Mouse (Mus musculus): ENCODE measurements around the gene Cdv3. TPM values are rescaled to one million over a fixed set of nuclear protein-coding genes. Genes with fewer than 3 reads are reported as not detected.

Gene Cdv3
- polyA plus RNA-seq (2015; fragmentation: Nextera tagmentation; extraction: Ambion mirVana) = 121 and 122 TPM in 2 replicates

- 4% methylated on average over 87 of the region's 95 CpGs for WGBS
- Histone ChIP-seq H3K27ac (peak within 1 kb of the TSS; percentile 97), H3K4me3 (peak within 1 kb of the TSS; percentile 91), H3K4me1 (peaks cover 26% of the 10 kb centered on the region), H3K9me3 (no peaks in the 10 kb centered on the region), H3K36me3 (peaks cover 19% of the 10 kb centered on the region), H3K9ac (peak within 1 kb of the TSS; percentile 97), H3K27me3 (no peaks in the 10 kb centered on the region), H3K4me2 (replicated peaks) (peak within 1 kb of the TSS; percentile 76)
- peak; percentile 98 for ATAC-seq (ENCODE audit: low FRiP score, low read depth)
These were observed at the start of gene Cdv3 for GRCm38 (mm10) chr9:103365290-103366247. TSS of gene Cdv3 (minus strand) at chr9:103365840.

DNA sequence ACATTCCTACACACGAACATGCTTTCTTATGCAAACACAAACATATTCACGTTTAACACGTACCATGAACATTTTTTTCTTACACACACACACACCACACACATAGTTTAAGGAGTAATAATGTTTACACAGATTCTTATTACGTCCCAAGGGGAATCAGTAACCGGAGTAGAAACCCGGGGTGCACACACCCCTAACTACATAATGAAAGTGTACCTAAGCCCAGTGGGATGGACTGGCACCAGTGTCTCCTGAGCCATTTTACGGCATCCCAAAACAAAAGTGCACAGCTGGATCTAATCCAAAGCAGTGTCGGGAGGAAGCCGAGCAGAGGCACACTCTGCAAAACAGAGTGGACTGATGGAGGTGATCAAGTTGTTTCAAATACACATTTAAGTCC lies 47.8 kb upstream of the Cdv3 start:
- H3K4me3 ChIP-seq = no peak overlapping the region
- no peaks in the 10 kb centered on the region for H3K36me3 ChIP-seq
- no peaks in the 10 kb centered on the region for H3K27me3 ChIP-seq
- no peak overlapping the region for H3K27ac ChIP-seq
- no peaks in the 10 kb centered on the region for H3K9me3 ChIP-seq
- H3K4me1 ChIP-seq = peaks cover 43% of the 10 kb centered on the region
- no peak for ATAC-seq (ENCODE audit: low FRiP score, low read depth)
- 22% methylated on average over 9 of the region's 9 CpGs for WGBS
- peak overlapping the region; percentile 23; the same call in 1 of the 2 replicates for H3K4me2 ChIP-seq (replicated peaks)
- H3K9ac ChIP-seq = no peak overlapping the region

GRCm38 (mm10) chr9:103409119-103409518 lies 43.5 kb upstream of the Cdv3 start:
- Histone ChIP-seq H3K4me3 (no peak overlapping the region), H3K4me1 (peaks cover 39% of the 10 kb centered on the region), H3K36me3 (no peaks in the 10 kb centered on the region), H3K27ac (0 out of 2 replicates have a peak overlapping the region, but pooled peaks have one; percentile 39), H3K27me3 (peaks cover 6% of the 10 kb centered on the region; the same call in 1 of the 2 replicates), H3K4me2 (replicated peaks) (no peak overlapping the region), H3K9ac (no peak overlapping the region), H3K9me3 (no peaks in the 10 kb centered on the region)
- peak; percentile 41; the same call in 1 of the 2 replicates for ATAC-seq (ENCODE audit: low FRiP score, low read depth)
- 48% methylated on average over 2 of the region's 2 CpGs for WGBS

- no peaks in the 10 kb centered on the region for H3K36me3 ChIP-seq
- H3K4me3 ChIP-seq = no peak overlapping the region
- H3K27me3 ChIP-seq = peaks cover 6% of the 10 kb centered on the region; the same call in 1 of the 2 replicates
- H3K4me1 ChIP-seq = peaks cover 36% of the 10 kb centered on the region
- H3K9me3 ChIP-seq = no peaks in the 10 kb centered on the region
- WGBS = 74% methylated on average over 4 of the region's 4 CpGs
- no peak overlapping the region for H3K27ac ChIP-seq
- H3K4me2 ChIP-seq (replicated peaks) = no peak overlapping the region
- no peak for ATAC-seq (ENCODE audit: low FRiP score, low read depth)
- no peak overlapping the region for H3K9ac ChIP-seq
These were observed 42.6 kb upstream of the Cdv3 start for GRCm38 (mm10) chr9:103408136-103408777.

- peaks cover 28% of the 10 kb centered on the region for H3K27me3 ChIP-seq
- H3K27ac ChIP-seq = no peak overlapping the region; the same call in 1 of the 2 replicates
- peaks cover 20% of the 10 kb centered on the region for H3K4me1 ChIP-seq
- H3K9ac ChIP-seq = no peak overlapping the region
- WGBS = 31% methylated on average over 4 of the region's 4 CpGs
- no peak overlapping the region for H3K4me3 ChIP-seq
- peaks cover 7% of the 10 kb centered on the region; the same call in 1 of the 2 replicates for H3K9me3 ChIP-seq
- ATAC-seq (ENCODE audit: low FRiP score, low read depth) = peak; percentile 37; the same call in 1 of the 2 replicates
- H3K4me2 ChIP-seq (replicated peaks) = no peak overlapping the region
- H3K36me3 ChIP-seq = no peaks in the 10 kb centered on the region
These were observed 37.8 kb upstream of the Cdv3 start for GRCm38 (mm10) chr9:103403331-103403973.

GRCm38 (mm10) chr9:103398509-103399157 lies 33.0 kb upstream of the Cdv3 start:
- Histone ChIP-seq H3K4me1 (peaks cover 24% of the 10 kb centered on the region), H3K27me3 (peaks cover 48% of the 10 kb centered on the region), H3K4me2 (replicated peaks) (peak overlapping the region; percentile 44), H3K9ac (no peak overlapping the region), H3K4me3 (no peak overlapping the region), H3K27ac (peak overlapping the region; percentile 44; the same call in 1 of the 2 replicates), H3K36me3 (no peaks in the 10 kb centered on the region), H3K9me3 (peaks cover 14% of the 10 kb centered on the region; the same call in 1 of the 2 replicates)
- WGBS = 13% methylated on average over 21 of the region's 21 CpGs
- peak; percentile 93 for ATAC-seq (ENCODE audit: low FRiP score, low read depth)

GRCm38 (mm10) chr9:103393256-103393655 lies 27.6 kb upstream of the Cdv3 start:
- Histone ChIP-seq H3K27me3 (peaks cover 63% of the 10 kb centered on the region), H3K4me2 (replicated peaks) (no peak overlapping the region), H3K9ac (no peak overlapping the region), H3K27ac (no peak overlapping the region), H3K36me3 (no peaks in the 10 kb centered on the region), H3K9me3 (0 out of 2 replicates have a peak, but pooled peaks cover 6% of the 10 kb centered on the region), H3K4me3 (no peak overlapping the region), H3K4me1 (peaks cover 5% of the 10 kb centered on the region; the same call in 1 of the 2 replicates)
- 72% methylated on average over 11 of the region's 11 CpGs for WGBS
- ATAC-seq (ENCODE audit: low FRiP score, low read depth) = no peak

- no peaks in the 10 kb centered on the region for H3K36me3 ChIP-seq
- H3K4me1 ChIP-seq = peaks cover 13% of the 10 kb centered on the region
- 0 out of 2 replicates have a peak, but pooled peaks cover 6% of the 10 kb centered on the region for H3K9me3 ChIP-seq
- no peak overlapping the region for H3K27ac ChIP-seq
- 72% methylated on average over 6 of the region's 6 CpGs for WGBS
- no peak for ATAC-seq (ENCODE audit: low FRiP score, low read depth)
- no peak overlapping the region for H3K4me3 ChIP-seq
- H3K4me2 ChIP-seq (replicated peaks) = no peak overlapping the region
- no peak overlapping the region for H3K9ac ChIP-seq
- peaks cover 54% of the 10 kb centered on the region for H3K27me3 ChIP-seq
These were observed 26.2 kb upstream of the Cdv3 start for GRCm38 (mm10) chr9:103391796-103392372.

- ATAC-seq (ENCODE audit: low FRiP score, low read depth) = no peak
- 94% methylated on average over 6 of the region's 6 CpGs for WGBS
These were observed 23.6 kb upstream of the Cdv3 start for GRCm38 (mm10) chr9:103389261-103389660.

DNA sequence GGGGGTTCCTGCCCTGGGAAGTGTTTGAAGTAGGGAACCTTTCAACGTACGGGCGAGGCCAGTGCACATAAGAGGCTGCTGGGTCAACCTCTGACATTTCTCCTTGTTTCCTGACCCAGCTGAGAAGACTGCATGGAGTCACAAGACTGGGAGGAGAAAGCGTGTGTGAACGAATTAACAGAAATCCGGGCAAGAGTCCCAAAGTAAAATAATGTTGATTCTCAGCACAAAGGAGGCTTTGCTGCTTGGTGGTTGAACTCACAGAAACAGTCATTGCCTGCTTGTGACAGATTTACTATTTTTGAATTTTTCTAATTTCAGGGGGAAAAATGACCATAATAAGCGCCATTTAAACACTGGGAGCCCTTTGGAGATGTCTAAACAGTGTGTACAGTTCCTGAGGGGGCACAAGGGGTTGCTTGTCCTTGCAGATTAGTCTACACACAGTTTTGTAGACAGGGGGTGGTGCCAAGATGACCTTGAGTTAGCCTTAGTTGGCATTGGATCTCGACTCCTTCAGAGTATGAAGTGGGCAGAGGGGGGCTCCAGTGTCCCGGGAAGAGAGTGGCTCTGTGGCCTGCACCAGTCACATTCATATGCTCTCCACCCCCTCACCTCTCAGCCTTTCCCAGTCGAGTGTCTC lies 21.5 kb upstream of the Cdv3 start:
- Histone ChIP-seq H3K4me1 (peaks cover 26% of the 10 kb centered on the region), H3K27me3 (peaks cover 24% of the 10 kb centered on the region), H3K36me3 (no peaks in the 10 kb centered on the region), H3K27ac (peak overlapping the region; percentile 73), H3K4me3 (no peak overlapping the region), H3K9me3 (no peaks in the 10 kb centered on the region), H3K4me2 (replicated peaks) (peak overlapping the region; percentile 30), H3K9ac (no peak overlapping the region)
- 41% methylated on average over 10 of the region's 10 CpGs for WGBS
- no peak for ATAC-seq (ENCODE audit: low FRiP score, low read depth)

More at GRCm38 (mm10) chr9:103389261-103389660, 23.6 kb upstream of the Cdv3 start:
- no peak overlapping the region for H3K9ac ChIP-seq
- H3K27me3 ChIP-seq = peaks cover 41% of the 10 kb centered on the region
- peaks cover 26% of the 10 kb centered on the region for H3K4me1 ChIP-seq
- H3K4me3 ChIP-seq = no peak overlapping the region
- no peaks in the 10 kb centered on the region for H3K9me3 ChIP-seq
- no peak overlapping the region for H3K4me2 ChIP-seq (replicated peaks)
- H3K27ac ChIP-seq = no peak overlapping the region
- no peaks in the 10 kb centered on the region for H3K36me3 ChIP-seq
